Mouse (Mus musculus) midbrain, embryonic 16.5 days (tissue): ENCODE results near the gene Gm20388. TPM values are rescaled to one million over a fixed set of nuclear protein-coding genes. Genes with fewer than 3 reads are reported as not detected.

Experiments used
- ATAC-seq: fragments of 200-750 bp; cut with Nextera tagmentation; 2 replicates; pipeline ENCODE4 v1.8.0; 2017; ENCODE audit warnings: moderate TSS enrichment
- H3K27ac ChIP-seq: fragments of 300-500 bp; sonication (generic); 2 replicates; pipeline ENCODE4 v1.5.1; 2014; ENCODE audit warnings: mild to moderate bottlenecking, low read length, mixed read lengths
- H3K27me3 ChIP-seq: fragments of 300-500 bp; sonication (generic); 2 replicates; pipeline ENCODE4 v1.6.1; 2014; ENCODE audit warnings: low read depth, low read length, mixed read lengths; ENCODE audit not compliant: control insufficient read depth, insufficient read depth
- H3K36me3 ChIP-seq: fragments of 300-500 bp; sonication (generic); 2 replicates; pipeline ENCODE4 v1.6.1; 2014; ENCODE audit warnings: mild to moderate bottlenecking, low read length, moderate library complexity, mixed read lengths; ENCODE audit not compliant: control insufficient read depth, insufficient read depth
- H3K4me1 ChIP-seq: fragments of 300-500 bp; sonication (generic); 2 replicates; pipeline ENCODE4 v1.6.1; 2014; ENCODE audit warnings: mild to moderate bottlenecking, low read length, mixed read lengths; ENCODE audit not compliant: control insufficient read depth, insufficient read depth
- H3K4me2 ChIP-seq: fragments of 300-500 bp; sonication (generic); 2 replicates; pipeline ENCODE4 v1.6.1; 2014; ENCODE audit warnings: mild to moderate bottlenecking, low read length, mixed read lengths
- H3K4me3 ChIP-seq: fragments of 300-500 bp; sonication (generic); 2 replicates; pipeline ENCODE4 v1.5.1; 2014; ENCODE audit warnings: low read depth, mild to moderate bottlenecking, low read length, moderate library complexity, mixed read lengths
- H3K9ac ChIP-seq: fragments of 300-500 bp; sonication (generic); 2 replicates; pipeline ENCODE4 v1.6.1; 2014; ENCODE audit warnings: low read depth, low read length, mixed read lengths
- H3K9me3 ChIP-seq: fragments of 300-500 bp; sonication (generic); replicated peaks from 2 replicates; pipeline ENCODE4 v1.6.1; 2014; ENCODE audit warnings: mild to moderate bottlenecking, low read length, mixed read lengths; ENCODE audit not compliant: control insufficient read depth, poor library complexity, severe bottlenecking
- WGBS: fragments of 180-500 bp; shearing (Covaris S2); extraction: QIAGEN DNeasy Blood & Tissue Kit; methylation state at CpG from one replicate; pipeline ENCODE4 v1.1.7; 2014; 5-methylcytosine and 5-hydroxymethylcytosine counted together
- polyA plus RNA-seq: library from polyadenylated mRNA; unstranded; fragments of >200 nt; fragmentation: Nextera tagmentation; extraction: Ambion mirVana; gene quantifications from 2 replicates; pipeline ENCODE4 v1.2.1, GENCODE M21; 2015

Gm20388 gene
- polyA plus RNA-seq, 1 experiment from 2014 or later = 7.5 TPM

GRCm38 (mm10) chr8:122931834-122932560 is 3021.4 kb downstream of the Gm20388 start:
- ATAC-seq = no peak
- no peaks in the 10 kb centered on the region for H3K27me3 ChIP-seq

GRCm38 (mm10) chr8:122932561-122932959 is 3021.9 kb downstream of the Gm20388 start:
- Histone ChIP-seq H3K27ac (no peak overlapping the region), H3K36me3 (no peaks in the 10 kb centered on the region), H3K9ac (no peak overlapping the region), H3K4me1 (peaks cover 20% of the 10 kb centered on the region), H3K9me3 (no peaks in the 10 kb centered on the region), H3K4me2 (no peak overlapping the region), H3K4me3 (no peak overlapping the region), H3K27me3 (no peaks in the 10 kb centered on the region)
- no peak for ATAC-seq
- 85% methylated on average over 2 of the region's 2 CpGs for WGBS

More at GRCm38 (mm10) chr8:122931834-122932560, 3021.4 kb downstream of the Gm20388 start:
- peak overlapping the region; percentile 38 for H3K27ac ChIP-seq
- H3K9ac ChIP-seq = no peak overlapping the region
- no peaks in the 10 kb centered on the region for H3K9me3 ChIP-seq
- peaks cover 17% of the 10 kb centered on the region for H3K4me1 ChIP-seq
- no peaks in the 10 kb centered on the region for H3K36me3 ChIP-seq
- H3K4me3 ChIP-seq = no peak overlapping the region
- H3K4me2 ChIP-seq = no peak overlapping the region
- 66% methylated on average over 3 of the region's 3 CpGs for WGBS

- peaks cover 30% of the 10 kb centered on the region for H3K4me1 ChIP-seq
- no peak overlapping the region for H3K4me2 ChIP-seq
Measured at GRCm38 (mm10) chr8:122933973-122934372, 3023.3 kb downstream of the Gm20388 start.

GRCm38 (mm10) chr8:122935118-122935517 is 3024.5 kb downstream of the Gm20388 start:
- Histone ChIP-seq H3K4me1 (peaks cover 29% of the 10 kb centered on the region), H3K36me3 (no peaks in the 10 kb centered on the region), H3K9ac (no peak overlapping the region), H3K27ac (no peak overlapping the region), H3K4me3 (no peak overlapping the region), H3K9me3 (no peaks in the 10 kb centered on the region), H3K27me3 (no peaks in the 10 kb centered on the region), H3K4me2 (no peak overlapping the region)
- no peak for ATAC-seq
- 77% methylated on average over 1 of the region's 1 CpGs for WGBS

More at GRCm38 (mm10) chr8:122933973-122934372, 3023.3 kb downstream of the Gm20388 start:
- Histone ChIP-seq H3K27me3 (no peaks in the 10 kb centered on the region), H3K27ac (no peak overlapping the region), H3K4me3 (no peak overlapping the region), H3K9me3 (no peaks in the 10 kb centered on the region), H3K9ac (no peak overlapping the region), H3K36me3 (no peaks in the 10 kb centered on the region)
- ATAC-seq = no peak

- ATAC-seq = no peak
- WGBS = 84% methylated on average over 3 of the region's 3 CpGs
- no peaks in the 10 kb centered on the region for H3K36me3 ChIP-seq
- no peaks in the 10 kb centered on the region for H3K27me3 ChIP-seq
- no peak overlapping the region for H3K4me2 ChIP-seq
- no peak overlapping the region for H3K9ac ChIP-seq
- H3K27ac ChIP-seq = no peak overlapping the region
- H3K4me3 ChIP-seq = no peak overlapping the region
- no peaks in the 10 kb centered on the region for H3K9me3 ChIP-seq
- peaks cover 29% of the 10 kb centered on the region for H3K4me1 ChIP-seq
Measured at GRCm38 (mm10) chr8:122935912-122936311, 3025.3 kb downstream of the Gm20388 start.

- H3K27ac ChIP-seq = no peak overlapping the region
- no peak overlapping the region for H3K9ac ChIP-seq
- peaks cover 19% of the 10 kb centered on the region for H3K4me1 ChIP-seq
- whole genome bisulfite sequencing = 82% methylated on average over 2 of the region's 2 CpGs
- no peaks in the 10 kb centered on the region for H3K27me3 ChIP-seq
- H3K4me3 ChIP-seq = no peak overlapping the region
- no peak for ATAC-seq
- no peak overlapping the region for H3K4me2 ChIP-seq
- H3K9me3 ChIP-seq = no peaks in the 10 kb centered on the region
- H3K36me3 ChIP-seq = no peaks in the 10 kb centered on the region
Measured at GRCm38 (mm10) chr8:122937545-122938053, 3027.0 kb downstream of the Gm20388 start.

GRCm38 (mm10) chr8:122938170-122938569 is 3027.5 kb downstream of the Gm20388 start:
- Histone ChIP-seq H3K9me3 (no peaks in the 10 kb centered on the region), H3K36me3 (no peaks in the 10 kb centered on the region), H3K4me3 (no peak overlapping the region), H3K27ac (no peak overlapping the region), H3K4me1 (peaks cover 25% of the 10 kb centered on the region), H3K27me3 (no peaks in the 10 kb centered on the region), H3K4me2 (no peak overlapping the region), H3K9ac (no peak overlapping the region)
- 72% methylated on average over 3 of the region's 3 CpGs for WGBS
- no peak for ATAC-seq

- H3K9ac ChIP-seq = no peak overlapping the region
- H3K27ac ChIP-seq = no peak overlapping the region
- no peak for ATAC-seq
- peaks cover 28% of the 10 kb centered on the region for H3K4me1 ChIP-seq
- no peaks in the 10 kb centered on the region for H3K36me3 ChIP-seq
- H3K4me3 ChIP-seq = no peak overlapping the region
- H3K4me2 ChIP-seq = no peak overlapping the region
- 44% methylated on average over 4 of the region's 4 CpGs for WGBS
- no peaks in the 10 kb centered on the region for H3K27me3 ChIP-seq
- H3K9me3 ChIP-seq = no peaks in the 10 kb centered on the region
Measured at GRCm38 (mm10) chr8:122938591-122938990, 3027.9 kb downstream of the Gm20388 start.
